Mouse (Mus musculus) embryonic facial prominence, embryonic 12.5 days (tissue): ENCODE measurements around the gene Npas3. TPM values are rescaled to one million over a fixed set of nuclear protein-coding genes. Genes with fewer than 3 reads are reported as not detected.

ENCODE experiments used
- ATAC-seq: fragments of 200-750 bp; cut with Nextera tagmentation; 2 replicates; pipeline ENCODE4 v1.8.0; 2017; ENCODE audit not compliant: insufficient number of reproducible peaks, insufficient read depth, low FRiP score, low TSS enrichment
- H3K27ac ChIP-seq: fragments of 300-500 bp; sonication (generic); 2 replicates; pipeline ENCODE4 v1.5.1; 2016; ENCODE audit warnings: mild to moderate bottlenecking
- H3K27me3 ChIP-seq: fragments of 300-500 bp; sonication (generic); 2 replicates; pipeline ENCODE4 v1.6.1; 2016; ENCODE audit warnings: mild to moderate bottlenecking, moderate library complexity
- H3K36me3 ChIP-seq: fragments of 300-500 bp; sonication (generic); 2 replicates; pipeline ENCODE4 v1.6.1; 2016; ENCODE audit warnings: mild to moderate bottlenecking
- H3K4me1 ChIP-seq: fragments of 300-500 bp; sonication (generic); 2 replicates; pipeline ENCODE4 v1.6.1; 2016
- H3K4me2 ChIP-seq: fragments of 300-500 bp; sonication (generic); replicated peaks from 2 replicates; pipeline ENCODE4 v1.6.1; 2016; ENCODE audit warnings: mild to moderate bottlenecking, moderate library complexity
- H3K4me3 ChIP-seq: fragments of 300-500 bp; sonication (generic); 2 replicates; pipeline ENCODE4 v1.5.1; 2016; ENCODE audit warnings: mild to moderate bottlenecking
- H3K9ac ChIP-seq: fragments of 300-500 bp; sonication (generic); 2 replicates; pipeline ENCODE4 v1.6.1; 2016; ENCODE audit warnings: mild to moderate bottlenecking, moderate library complexity
- H3K9me3 ChIP-seq: fragments of 300-500 bp; sonication (generic); 2 replicates; pipeline ENCODE4 v1.6.1; 2016; ENCODE audit warnings: mild to moderate bottlenecking, moderate library complexity
- WGBS: fragments of 180-500 bp; shearing (Covaris S2); methylation state at CpG from one replicate; pipeline ENCODE4 v1.1.7; 2016; 5-methylcytosine and 5-hydroxymethylcytosine counted together
- polyA plus RNA-seq: library from polyadenylated mRNA; unstranded; fragments of >200 nt; fragmentation: Nextera tagmentation; extraction: Ambion mirVana; gene quantifications from 2 replicates; pipeline ENCODE4 v1.2.1, GENCODE M21; 2016

The Npas3 gene
- polyA plus RNA-seq, 1 experiment from 2014 or later: 6.4 TPM

GRCm38 (mm10) chr12:53849263-53849662, 600.8 kb downstream of the Npas3 start:
- no peaks in the 10 kb centered on the region for H3K27me3 ChIP-seq
- H3K36me3 ChIP-seq: no peaks in the 10 kb centered on the region
- no peak for ATAC-seq
- no peaks in the 10 kb centered on the region for H3K9me3 ChIP-seq
- WGBS: 82% methylated on average over 2 of the region's 2 CpGs
- H3K9ac ChIP-seq: no peak overlapping the region
- H3K4me3 ChIP-seq: no peak overlapping the region
- no peak overlapping the region for H3K4me2 ChIP-seq
- no peak overlapping the region for H3K27ac ChIP-seq
- H3K4me1 ChIP-seq: no peaks in the 10 kb centered on the region

GRCm38 (mm10) chr12:53852432-53852831, 604.0 kb downstream of the Npas3 start:
- Histone ChIP-seq H3K27me3 (no peaks in the 10 kb centered on the region), H3K9me3 (no peaks in the 10 kb centered on the region), H3K4me1 (no peaks in the 10 kb centered on the region), H3K4me3 (no peak overlapping the region), H3K9ac (no peak overlapping the region), H3K4me2 (no peak overlapping the region), H3K36me3 (no peaks in the 10 kb centered on the region), H3K27ac (no peak overlapping the region)
- no peak for ATAC-seq
- WGBS: 71% methylated on average over 2 of the region's 2 CpGs

GRCm38 (mm10) chr12:53860176-53860575, 611.7 kb downstream of the Npas3 start:
- ATAC-seq: no peak
- Histone ChIP-seq H3K36me3 (no peaks in the 10 kb centered on the region), H3K4me3 (no peak overlapping the region), H3K27ac (no peak overlapping the region), H3K9me3 (no peaks in the 10 kb centered on the region), H3K27me3 (no peaks in the 10 kb centered on the region), H3K9ac (no peak overlapping the region), H3K4me1 (peaks cover 15% of the 10 kb centered on the region), H3K4me2 (no peak overlapping the region)

- no peaks in the 10 kb centered on the region for H3K9me3 ChIP-seq
- no peaks in the 10 kb centered on the region for H3K36me3 ChIP-seq
- H3K4me1 ChIP-seq: peaks cover 16% of the 10 kb centered on the region
- no peak overlapping the region for H3K27ac ChIP-seq
- H3K9ac ChIP-seq: no peak overlapping the region
- no peak overlapping the region for H3K4me3 ChIP-seq
- WGBS: 63% methylated on average over 6 of the region's 6 CpGs
- no peaks in the 10 kb centered on the region for H3K27me3 ChIP-seq
- no peak for ATAC-seq
- no peak overlapping the region for H3K4me2 ChIP-seq
Observed at GRCm38 (mm10) chr12:53862281-53862680, 613.8 kb downstream of the Npas3 start.

GRCm38 (mm10) chr12:53864436-53865136, 616.1 kb downstream of the Npas3 start:
- H3K4me3 ChIP-seq: no peak overlapping the region
- no peak overlapping the region for H3K9ac ChIP-seq
- H3K27ac ChIP-seq: no peak overlapping the region
- no peaks in the 10 kb centered on the region for H3K36me3 ChIP-seq
- no peak overlapping the region for H3K4me2 ChIP-seq
- ATAC-seq: no peak
- 58% methylated on average over 5 of the region's 5 CpGs for WGBS
- H3K4me1 ChIP-seq: peaks cover 16% of the 10 kb centered on the region
- H3K27me3 ChIP-seq: no peaks in the 10 kb centered on the region
- H3K9me3 ChIP-seq: no peaks in the 10 kb centered on the region

- Histone ChIP-seq H3K9me3 (no peaks in the 10 kb centered on the region), H3K9ac (no peak overlapping the region), H3K4me3 (no peak overlapping the region), H3K4me2 (no peak overlapping the region), H3K27ac (no peak overlapping the region), H3K4me1 (peaks cover 16% of the 10 kb centered on the region), H3K27me3 (no peaks in the 10 kb centered on the region), H3K36me3 (no peaks in the 10 kb centered on the region)
- no peak for ATAC-seq
- WGBS: 58% methylated on average over 2 of the region's 2 CpGs
Observed at GRCm38 (mm10) chr12:53865691-53866090, 617.2 kb downstream of the Npas3 start.

GRCm38 (mm10) chr12:53869981-53870380, 621.5 kb downstream of the Npas3 start:
- Histone ChIP-seq H3K4me1 (0 out of 2 replicates have a peak, but pooled peaks cover 3% of the 10 kb centered on the region), H3K36me3 (no peaks in the 10 kb centered on the region), H3K27ac (no peak overlapping the region), H3K9ac (no peak overlapping the region), H3K4me2 (no peak overlapping the region), H3K9me3 (no peaks in the 10 kb centered on the region), H3K4me3 (no peak overlapping the region), H3K27me3 (no peaks in the 10 kb centered on the region)
- ATAC-seq: no peak
- 51% methylated on average over 4 of the region's 4 CpGs for WGBS

GRCm38 (mm10) chr12:53875226-53875625, 626.7 kb downstream of the Npas3 start:
- H3K4me1 ChIP-seq: no peaks in the 10 kb centered on the region
- H3K36me3 ChIP-seq: no peaks in the 10 kb centered on the region
- H3K4me2 ChIP-seq: no peak overlapping the region
- H3K27ac ChIP-seq: no peak overlapping the region
- H3K4me3 ChIP-seq: no peak overlapping the region
- H3K27me3 ChIP-seq: no peaks in the 10 kb centered on the region
- ATAC-seq: peak; percentile 60; the same call in 1 of the 2 replicates
- no peaks in the 10 kb centered on the region for H3K9me3 ChIP-seq
- WGBS: 59% methylated on average over 3 of the region's 3 CpGs
- H3K9ac ChIP-seq: no peak overlapping the region

GRCm38 (mm10) chr12:53876693-53877092, 628.2 kb downstream of the Npas3 start:
- Histone ChIP-seq H3K27ac (no peak overlapping the region), H3K9ac (no peak overlapping the region), H3K4me2 (no peak overlapping the region), H3K27me3 (no peaks in the 10 kb centered on the region), H3K4me3 (no peak overlapping the region), H3K36me3 (no peaks in the 10 kb centered on the region), H3K9me3 (no peaks in the 10 kb centered on the region), H3K4me1 (no peaks in the 10 kb centered on the region)
- no peak for ATAC-seq
- 86% methylated on average over 5 of the region's 5 CpGs for WGBS

GRCm38 (mm10) chr12:53881684-53882083, 633.2 kb downstream of the Npas3 start:
- peaks cover 4% of the 10 kb centered on the region for H3K4me1 ChIP-seq
- no peak overlapping the region for H3K27ac ChIP-seq
- no peak overlapping the region for H3K4me3 ChIP-seq
- WGBS: 89% methylated on average over 4 of the region's 4 CpGs
- no peak overlapping the region for H3K9ac ChIP-seq
- H3K4me2 ChIP-seq: no peak overlapping the region
- no peaks in the 10 kb centered on the region for H3K9me3 ChIP-seq
- H3K27me3 ChIP-seq: no peaks in the 10 kb centered on the region
- ATAC-seq: no peak
- H3K36me3 ChIP-seq: no peaks in the 10 kb centered on the region

- WGBS: 82% methylated on average over 8 of the region's 8 CpGs
- Histone ChIP-seq H3K4me3 (no peak overlapping the region), H3K27me3 (no peaks in the 10 kb centered on the region), H3K9ac (no peak overlapping the region), H3K9me3 (no peaks in the 10 kb centered on the region), H3K4me2 (no peak overlapping the region), H3K36me3 (no peaks in the 10 kb centered on the region), H3K4me1 (peaks cover 4% of the 10 kb centered on the region), H3K27ac (no peak overlapping the region)
- no peak for ATAC-seq
Observed at GRCm38 (mm10) chr12:53882863-53883262, 634.4 kb downstream of the Npas3 start.

- H3K4me1 ChIP-seq: peaks cover 4% of the 10 kb centered on the region
- no peaks in the 10 kb centered on the region for H3K36me3 ChIP-seq
- no peak for ATAC-seq
- H3K4me3 ChIP-seq: no peak overlapping the region
- 65% methylated on average over 4 of the region's 4 CpGs for WGBS
- H3K27me3 ChIP-seq: no peaks in the 10 kb centered on the region
- H3K27ac ChIP-seq: no peak overlapping the region
- H3K4me2 ChIP-seq: no peak overlapping the region
- no peaks in the 10 kb centered on the region for H3K9me3 ChIP-seq
- no peak overlapping the region for H3K9ac ChIP-seq
Observed at GRCm38 (mm10) chr12:53888624-53889023, 640.1 kb downstream of the Npas3 start.
